Mouse (Mus musculus): ENCODE data around the gene Birc2.
A peak's percentile ranks its signal among the peaks of the same experiment; 100 is the strongest.
"Not testable (repeated sequence)": the region's sequence is repeated elsewhere in the genome, so short reads cannot be mapped to it uniquely, and the experiment has no call there.

The Birc2 gene

GRCm38 (mm10) chr9:7836905-7837805 is at the start of gene Birc2:
Birc2 (minus strand) TSS chr9:7837064.
- DNase-seq (ENCODE audit: low read depth, low spot score): peak; percentile 92

GRCm38 (mm10) chr9:7884346-7884745 is 47.5 kb upstream of the Birc2 start:
- DNase-seq (ENCODE audit: low read depth, low spot score): no peak

- no peak for DNase-seq (ENCODE audit: low read depth, low spot score)
These were observed 45.5 kb upstream of the Birc2 start for GRCm38 (mm10) chr9:7882304-7882865.

- no peak for DNase-seq (ENCODE audit: low read depth, low spot score)
These were observed 36.8 kb upstream of the Birc2 start for GRCm38 (mm10) chr9:7873511-7874211.

- no peak for DNase-seq (ENCODE audit: low read depth, low spot score)
These were observed 36.0 kb upstream of the Birc2 start, which contains the start of gene Birc3 for GRCm38 (mm10) chr9:7872775-7873439. Birc3 (minus strand) TSS chr9:7873186.

GRCm38 (mm10) chr9:7872044-7872774 is 35.3 kb upstream of the Birc2 start:
- no peak for DNase-seq (ENCODE audit: low read depth, low spot score)

GRCm38 (mm10) chr9:7871316-7872043 is 34.6 kb upstream of the Birc2 start:
- DNase-seq (ENCODE audit: low read depth, low spot score): no peak

GRCm38 (mm10) chr9:7870556-7871315 is 33.9 kb upstream of the Birc2 start:
- no peak for DNase-seq (ENCODE audit: low read depth, low spot score)

GRCm38 (mm10) chr9:7868838-7869491 is 32.1 kb upstream of the Birc2 start:
- DNase-seq (ENCODE audit: low read depth, low spot score): no peak

- DNase-seq (ENCODE audit: low read depth, low spot score): no peak
These were observed 31.1 kb upstream of the Birc2 start for GRCm38 (mm10) chr9:7867981-7868380.

- DNase-seq (ENCODE audit: low read depth, low spot score): not testable (repeated sequence)
These were observed 30.1 kb upstream of the Birc2 start for GRCm38 (mm10) chr9:7866981-7867380.

GRCm38 (mm10) chr9:7860976-7861375 is 24.1 kb upstream of the Birc2 start:
- no peak for DNase-seq (ENCODE audit: low read depth, low spot score)

GRCm38 (mm10) chr9:7855912-7856311 is 19.0 kb upstream of the Birc2 start:
- DNase-seq (ENCODE audit: low read depth, low spot score): no peak

GRCm38 (mm10) chr9:7855374-7855773 is 18.5 kb upstream of the Birc2 start:
- no peak for DNase-seq (ENCODE audit: low read depth, low spot score)

- not testable (repeated sequence) for DNase-seq (ENCODE audit: low read depth, low spot score)
These were observed 17.3 kb upstream of the Birc2 start for GRCm38 (mm10) chr9:7854196-7854595.

- DNase-seq (ENCODE audit: low read depth, low spot score): no peak
These were observed 15.7 kb upstream of the Birc2 start for GRCm38 (mm10) chr9:7852346-7853230.

- DNase-seq (ENCODE audit: low read depth, low spot score): no peak
These were observed 15.0 kb upstream of the Birc2 start for GRCm38 (mm10) chr9:7851841-7852240.

GRCm38 (mm10) chr9:7848191-7848590 is 11.3 kb upstream of the Birc2 start:
- DNase-seq (ENCODE audit: low read depth, low spot score): no peak

All from retina, adult 2 months (tissue).